Comparison of ENCODE assay signal across 10 mouse cellular contexts in genomic region chr4:119072941-119073451, GRCm38 (mm10). TPM values are rescaled to one million over a fixed set of nuclear protein-coding genes. Genes with fewer than 3 reads are reported as not detected.
DNase-seq lines count a peak whose midpoint lies in the region; ATAC-seq lines count a peak whose summit lies in the region.
"Had no signal": no experiment of that assay in that cellular context is flagged by ENCODE, and none has a peak within 500 bp of the region (broad histone marks: within the 10 kb centered on the region; RNA-seq: fewer than 3 reads in every experiment).

No protein-coding gene starts in this region.

- no peaks in the 10 kb centered on the region for H3K9me3 ChIP-seq in lung, embryonic 15.5 days
- H3K9me3 ChIP-seq in forebrain, embryonic 11.5 days (ENCODE audit: control insufficient read depth, low read length) = no peaks in the 10 kb centered on the region
- no peaks in the 10 kb centered on the region for H3K9me3 ChIP-seq in limb, embryonic 12.5 days

- peak; percentile 84 for ATAC-seq in lung, embryonic 15.5 days (ENCODE audit: borderline replicate concordance, extremely low read depth, low FRiP score, low TSS enrichment)
- peak; percentile 74 for ATAC-seq in forebrain, embryonic 11.5 days (replicated peaks; ENCODE audit: low FRiP score)
- peak; percentile 85 for ATAC-seq in limb, embryonic 12.5 days (ENCODE audit: insufficient number of reproducible peaks, insufficient read depth, low FRiP score, low TSS enrichment, low read depth)
- ATAC-seq: inflammation-experienced regulatory T-cells, adult 6 months had no signal

- peak overlapping the region; percentile 34 for H3K4me2 ChIP-seq in lung, embryonic 15.5 days
- peak overlapping the region; percentile 49 for H3K4me2 ChIP-seq in forebrain, embryonic 11.5 days (ENCODE audit: low read depth, low read length, severe bottlenecking)
- H3K4me2 ChIP-seq in limb, embryonic 12.5 days = peak overlapping the region; percentile 51

- peaks cover 18% of the 10 kb centered on the region; the same call in 1 of the 2 replicates for H3K27me3 ChIP-seq in lung, embryonic 15.5 days
- H3K27me3 ChIP-seq in forebrain, embryonic 11.5 days (ENCODE audit: control insufficient read depth, insufficient read depth, low read length) = no peaks in the 10 kb centered on the region
- H3K27me3 ChIP-seq in limb, embryonic 12.5 days = peaks cover 29% of the 10 kb centered on the region

- WGBS in lung, embryonic 15.5 days = 16% methylated on average over 28 of the region's 28 CpGs
- WGBS in forebrain, embryonic 11.5 days = 3% methylated on average over 28 of the region's 28 CpGs
- WGBS in limb, embryonic 12.5 days = 8% methylated on average over 28 of the region's 28 CpGs

- H3K27ac ChIP-seq in lung, embryonic 15.5 days = peak overlapping the region; percentile 89
- peak overlapping the region; percentile 71; the same call in 1 of the 2 replicates for H3K27ac ChIP-seq in forebrain, embryonic 11.5 days (ENCODE audit: low read depth, low read length)
- peak overlapping the region; percentile 91 for H3K27ac ChIP-seq in limb, embryonic 12.5 days

- peaks cover 39% of the 10 kb centered on the region for H3K4me1 ChIP-seq in lung, embryonic 15.5 days
- H3K4me1 ChIP-seq in forebrain, embryonic 11.5 days (replicated peaks; ENCODE audit: control insufficient read depth, insufficient read depth, low read length) = peaks cover 24% of the 10 kb centered on the region
- peaks cover 54% of the 10 kb centered on the region for H3K4me1 ChIP-seq in limb, embryonic 12.5 days (replicated peaks)

- H3K9ac ChIP-seq in lung, embryonic 15.5 days = no peak overlapping the region
- H3K9ac ChIP-seq in forebrain, embryonic 11.5 days (ENCODE audit: low read length) = peak overlapping the region; percentile 49
- peak overlapping the region; percentile 28; the same call in 1 of the 2 replicates for H3K9ac ChIP-seq in limb, embryonic 12.5 days (replicated peaks)

- DNase-seq in lung, adult 18-20 months = no peak
- DNase-seq in forebrain, embryonic 11.5 days (ENCODE audit: low spot score) = peak; percentile 89
- DNase-seq in retina, postnatal 1 day = peak; percentile 69
- no peak for DNase-seq in thymus, postnatal 14 days
- no peak for DNase-seq in right cerebral cortex, postnatal 4 days
- DNase-seq in cerebellum, postnatal 36 days = no peak
- DNase-seq: thymus, postnatal 4 days had no signal

- H3K36me3 ChIP-seq in lung, embryonic 15.5 days = no peaks in the 10 kb centered on the region
- no peaks in the 10 kb centered on the region for H3K36me3 ChIP-seq in forebrain, embryonic 11.5 days (ENCODE audit: control insufficient read depth, insufficient read depth, low read length)
- H3K36me3 ChIP-seq in limb, embryonic 12.5 days = no peaks in the 10 kb centered on the region

- H3K4me3 ChIP-seq in lung, embryonic 15.5 days = 0 out of 2 replicates have a peak overlapping the region, but pooled peaks have one; percentile 1
- H3K4me3 ChIP-seq in forebrain, embryonic 11.5 days (ENCODE audit: low read depth, low read length) = peak overlapping the region; percentile 15; the same call in 1 of the 2 replicates
- peak overlapping the region; percentile 23 for H3K4me3 ChIP-seq in limb, embryonic 12.5 days (replicated peaks)

RNA-seq across cellular contexts. Expression of gene Slc2a1, which starts 35.5 kb away (rescaled TPM):
- polyA plus RNA-seq in lung, embryonic 15.5 days (2015; fragmentation: Nextera tagmentation; extraction: Ambion mirVana) = 83.6 and 87.2 TPM in 2 replicates
- polyA plus RNA-seq in forebrain, embryonic 11.5 days (2014; fragmentation: Nextera tagmentation; extraction: Ambion mirVana) = 171 and 181 TPM in 2 replicates
- polyA plus RNA-seq in limb, embryonic 12.5 days (2016; fragmentation: Nextera tagmentation; extraction: Ambion mirVana) = 98.1 and 100 TPM in 2 replicates

Comparison
In these comparisons a context has a peak if more than half of its experiments do, and no peak if none do; other contexts are left out.
1. DNase-seq: peak in forebrain, embryonic 11.5 days (single experiment) and retina, postnatal 1 day (single experiment); none in lung, adult 18-20 months (0 of 2), thymus, postnatal 14 days (single experiment), right cerebral cortex, postnatal 4 days (single experiment) and cerebellum, postnatal 36 days (0 of 2).
2. Peak in every context shown above with its lines, with median percentiles within 50 percentile points of each other: ATAC-seq, H3K27ac ChIP-seq, H3K4me2 ChIP-seq and H3K4me3 ChIP-seq.